Mouse (Mus musculus) cerebellum, postnatal 14 days (tissue): ENCODE measurements around the gene Hps6.

Experiments used
- DNase-seq, 2 experiments: peaks; one replicate each; pipeline ENCODE4 v3.0.0; 2021; ENCODE audit warnings: mixed read lengths in 2 of 2

Gene Hps6

DNA sequence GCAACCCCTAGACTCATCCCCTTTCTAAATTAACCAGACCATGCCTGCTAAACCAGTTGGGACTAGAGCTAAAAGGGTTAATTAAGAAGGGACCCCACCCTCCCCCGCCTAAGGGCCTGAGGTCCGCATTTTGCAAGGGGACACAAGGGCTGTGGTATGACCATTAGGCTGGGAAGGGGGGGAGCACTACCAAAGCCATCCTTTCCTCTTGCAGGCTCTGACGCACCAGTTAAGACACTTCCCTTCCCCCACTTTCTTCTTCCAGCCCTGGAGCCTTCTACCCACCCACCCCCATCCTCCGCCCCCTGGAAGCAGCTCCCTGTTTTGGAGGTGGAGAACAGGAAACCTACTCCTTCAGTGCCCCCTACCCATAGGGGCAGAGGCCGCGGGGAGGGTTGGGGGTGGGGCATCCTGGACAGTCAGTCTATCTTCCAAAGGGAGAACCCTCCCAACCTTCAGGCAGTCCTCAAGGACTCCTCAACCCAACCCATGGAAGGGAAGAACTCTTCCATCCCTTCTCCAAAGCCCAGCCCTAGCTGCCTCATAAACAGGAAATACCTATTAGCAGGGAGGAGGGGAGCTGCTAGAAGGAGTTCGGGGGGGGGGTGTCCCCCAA is 42.5 kb downstream of the Hps6 start:
- peak; percentile 57 to 74 for DNase-seq

DNA sequence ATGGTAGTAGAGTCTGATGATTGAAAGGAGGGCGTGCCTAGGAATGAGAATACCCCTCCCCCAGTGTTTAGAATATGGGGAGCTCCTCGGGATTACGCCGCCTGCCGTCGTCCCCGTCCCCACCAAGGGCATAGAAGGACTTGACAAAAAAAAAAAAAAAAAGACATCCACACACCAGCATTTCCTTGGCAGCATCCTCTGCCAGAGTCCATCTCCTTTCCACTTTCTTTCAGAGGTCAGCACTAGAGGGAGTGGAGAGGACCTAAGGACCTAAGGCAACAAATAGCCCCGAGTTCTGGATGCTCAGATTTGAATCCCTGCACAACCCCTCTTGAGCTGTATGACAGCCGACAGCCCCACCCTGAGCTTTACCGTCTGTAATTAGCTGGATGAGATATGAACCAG is 43.3 kb downstream of the Hps6 start:
- no peak for DNase-seq

DNA sequence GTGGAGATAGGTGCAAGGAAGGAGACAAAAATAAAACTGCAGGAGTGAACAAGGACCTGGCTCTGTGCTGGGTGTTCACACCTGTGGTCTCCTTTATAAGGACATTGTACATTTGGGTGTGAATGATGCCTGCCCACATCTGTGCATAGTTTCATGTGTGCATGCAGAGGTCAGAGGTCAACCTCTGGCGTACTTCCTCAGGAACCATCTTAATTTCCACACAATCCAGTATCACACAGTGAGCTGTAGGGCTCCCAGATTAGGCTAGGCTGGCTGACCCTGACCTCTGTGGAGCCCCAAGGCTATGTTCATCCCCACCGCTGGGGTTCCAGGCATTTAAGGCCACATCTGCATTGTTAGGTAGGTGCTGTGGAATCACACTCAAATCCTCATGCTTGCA is 44.1 kb downstream of the Hps6 start:
- no peak for DNase-seq

DNA sequence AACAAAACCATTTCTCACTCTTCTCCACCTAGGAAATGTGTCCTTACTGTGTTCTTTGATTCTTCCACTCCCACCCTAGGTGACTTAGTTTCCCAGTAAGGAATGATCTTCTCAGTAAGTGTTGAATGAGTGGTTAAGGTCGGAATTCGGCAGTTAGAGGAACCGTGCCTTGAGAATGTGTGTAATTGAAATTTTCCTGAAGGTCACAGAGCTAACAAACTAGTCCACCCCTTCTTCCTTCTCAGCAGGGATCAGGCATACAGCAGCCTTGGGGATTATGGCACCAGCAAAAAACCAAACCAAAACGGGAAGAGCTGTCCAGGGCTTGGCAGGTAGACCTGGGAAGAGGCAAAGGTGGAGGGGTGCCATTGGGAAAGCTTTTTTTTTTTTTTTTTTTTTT is 45.8 kb downstream of the Hps6 start:
- DNase-seq: no peak

DNA sequence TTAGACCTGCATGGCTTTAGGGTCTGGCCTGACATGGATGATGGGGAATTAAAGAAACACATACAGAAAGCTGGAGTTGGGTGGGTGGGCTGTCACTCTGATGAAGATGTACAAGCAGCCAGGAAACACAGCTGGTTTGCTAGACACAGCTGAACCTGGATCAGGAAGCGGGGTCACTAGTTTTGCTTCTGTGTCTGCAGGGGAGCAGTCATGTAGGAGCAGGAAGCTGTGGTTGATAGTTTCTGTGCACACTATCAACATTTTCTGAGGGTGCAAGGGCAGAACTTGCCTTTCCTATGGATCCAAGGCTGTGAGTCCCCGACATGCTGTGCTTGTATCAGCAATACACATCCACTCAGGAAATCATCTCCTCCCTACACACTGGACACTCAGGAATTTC is 47.2 kb downstream of the Hps6 start:
- no peak for DNase-seq
